Mouse (Mus musculus): ENCODE data around the gene Gm12184. TPM values are rescaled to one million over a fixed set of nuclear protein-coding genes. Genes with fewer than 3 reads are reported as not detected.
"Not testable (repeated sequence)": the region's sequence is repeated elsewhere in the genome, so short reads cannot be mapped to it uniquely, and the experiment has no call there.

Gm12184 gene
- polyA plus RNA-seq, 1 experiment from 2014 or later = 2.3 TPM

DNA sequence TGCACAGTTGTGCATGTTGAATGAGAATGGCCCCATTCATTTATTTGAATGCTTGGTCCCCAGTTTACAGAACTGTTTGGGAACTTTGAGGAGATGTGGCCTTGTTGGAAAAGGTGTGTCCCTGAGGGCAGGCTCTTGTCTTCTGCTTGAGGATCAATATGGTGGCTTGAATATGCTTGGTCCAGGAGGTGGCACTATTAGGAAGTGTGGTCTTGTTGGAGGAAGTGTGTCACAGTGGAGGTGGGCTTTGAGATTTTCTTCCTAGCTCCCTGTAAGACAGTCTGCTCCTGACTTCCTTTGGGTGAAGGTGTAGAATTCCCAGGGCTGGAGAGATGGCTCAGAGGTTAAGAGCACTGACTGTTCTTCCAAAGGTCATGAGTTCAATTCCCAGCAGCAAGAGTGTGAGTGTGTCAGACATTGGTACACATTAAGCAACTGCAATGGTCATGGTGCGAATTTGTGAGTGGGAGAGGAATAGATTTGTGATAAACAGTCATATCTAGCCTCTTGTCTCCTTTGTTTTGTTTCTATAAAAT, 36.4 kb upstream of the Gm12184 start:
- Histone ChIP-seq H3K27me3 (ENCODE audit: poor library complexity, severe bottlenecking) (peaks cover 18% of the 10 kb centered on the region; the same call in 1 of the 2 replicates), H3K9me3 (no peaks in the 10 kb centered on the region), H3K27ac (no peak overlapping the region), H3K4me3 (no peak overlapping the region), H3K36me3 (replicated peaks) (no peaks in the 10 kb centered on the region), H3K4me1 (peaks cover 12% of the 10 kb centered on the region)
- no peak for DNase-seq (ENCODE audit: extremely low spot score, low spot score)
- 88% methylated on average over 1 of the region's 1 CpGs for WGBS

DNA sequence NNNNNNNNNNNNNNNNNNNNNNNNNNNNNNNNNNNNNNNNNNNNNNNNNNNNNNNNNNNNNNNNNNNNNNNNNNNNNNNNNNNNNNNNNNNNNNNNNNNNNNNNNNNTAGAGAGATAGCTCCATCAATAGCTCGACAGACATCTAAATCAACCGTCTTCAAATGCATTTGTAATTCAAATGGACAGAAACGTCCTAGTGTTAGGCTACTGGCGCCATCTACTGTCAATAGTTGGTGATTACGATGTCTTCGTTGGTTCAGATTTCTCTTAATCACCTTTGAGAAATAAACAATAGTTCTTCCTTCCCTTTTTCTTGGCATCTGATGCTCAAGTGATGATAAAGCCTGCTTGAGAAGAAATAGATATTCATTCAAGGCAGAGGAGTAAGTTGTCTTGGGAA, 32.6 kb upstream of the Gm12184 start:
- no peaks in the 10 kb centered on the region for H3K9me3 ChIP-seq
- H3K27ac ChIP-seq = no peak overlapping the region
- H3K4me3 ChIP-seq = peak overlapping the region; percentile 70
- DNase-seq (ENCODE audit: extremely low spot score, low spot score) = no peak
- H3K27me3 ChIP-seq (ENCODE audit: poor library complexity, severe bottlenecking) = peaks cover 25% of the 10 kb centered on the region
- peaks cover 25% of the 10 kb centered on the region for H3K4me1 ChIP-seq
- WGBS = 0% methylated on average over 6 of the region's 6 CpGs
- no peaks in the 10 kb centered on the region for H3K36me3 ChIP-seq (replicated peaks)

DNA sequence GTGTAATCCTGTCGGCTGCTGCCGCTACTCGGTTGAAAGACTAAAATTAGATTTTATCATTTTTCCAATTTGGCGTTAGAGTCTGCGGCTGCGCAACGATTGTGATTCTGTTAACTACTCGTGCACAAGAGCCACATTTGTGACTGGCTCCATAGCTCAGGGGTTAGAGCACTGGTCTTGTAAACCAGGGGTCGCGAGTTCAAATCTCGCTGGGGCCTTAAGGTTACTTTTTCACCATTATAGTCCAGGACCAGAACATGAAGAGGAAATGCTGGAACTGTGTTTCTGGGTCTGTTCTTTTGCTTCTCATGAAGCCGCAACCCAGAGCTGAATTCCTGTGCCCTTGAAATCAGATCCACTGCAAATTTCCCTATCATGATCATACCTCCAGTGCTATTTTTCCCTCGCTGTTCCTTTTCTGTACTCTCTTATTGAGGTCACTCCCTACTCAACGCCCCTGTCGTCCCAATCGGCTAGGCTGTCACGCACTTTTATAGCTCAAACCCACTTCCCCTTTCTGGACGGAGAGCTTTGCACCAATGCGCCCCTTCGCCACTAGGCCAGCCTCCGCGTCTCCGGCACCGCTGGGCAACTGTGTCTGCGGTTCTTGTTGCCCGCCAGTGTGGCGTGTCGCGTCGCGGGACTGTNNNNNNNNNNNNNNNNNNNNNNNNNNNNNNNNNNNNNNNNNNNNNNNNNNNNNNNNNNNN, 27.2 kb upstream of the Gm12184 start:
- Histone ChIP-seq H3K36me3 (replicated peaks) (no peaks in the 10 kb centered on the region), H3K27me3 (ENCODE audit: poor library complexity, severe bottlenecking) (peaks cover 42% of the 10 kb centered on the region), H3K9me3 (peaks cover 8% of the 10 kb centered on the region; the same call in 1 of the 2 replicates), H3K4me1 (peaks cover 32% of the 10 kb centered on the region), H3K27ac (no peak overlapping the region), H3K4me3 (peak overlapping the region; percentile 70)
- peak; percentile 85 for DNase-seq (ENCODE audit: extremely low spot score, low spot score)
- WGBS = under 1% methylated on average over 31 of the region's 31 CpGs

DNA sequence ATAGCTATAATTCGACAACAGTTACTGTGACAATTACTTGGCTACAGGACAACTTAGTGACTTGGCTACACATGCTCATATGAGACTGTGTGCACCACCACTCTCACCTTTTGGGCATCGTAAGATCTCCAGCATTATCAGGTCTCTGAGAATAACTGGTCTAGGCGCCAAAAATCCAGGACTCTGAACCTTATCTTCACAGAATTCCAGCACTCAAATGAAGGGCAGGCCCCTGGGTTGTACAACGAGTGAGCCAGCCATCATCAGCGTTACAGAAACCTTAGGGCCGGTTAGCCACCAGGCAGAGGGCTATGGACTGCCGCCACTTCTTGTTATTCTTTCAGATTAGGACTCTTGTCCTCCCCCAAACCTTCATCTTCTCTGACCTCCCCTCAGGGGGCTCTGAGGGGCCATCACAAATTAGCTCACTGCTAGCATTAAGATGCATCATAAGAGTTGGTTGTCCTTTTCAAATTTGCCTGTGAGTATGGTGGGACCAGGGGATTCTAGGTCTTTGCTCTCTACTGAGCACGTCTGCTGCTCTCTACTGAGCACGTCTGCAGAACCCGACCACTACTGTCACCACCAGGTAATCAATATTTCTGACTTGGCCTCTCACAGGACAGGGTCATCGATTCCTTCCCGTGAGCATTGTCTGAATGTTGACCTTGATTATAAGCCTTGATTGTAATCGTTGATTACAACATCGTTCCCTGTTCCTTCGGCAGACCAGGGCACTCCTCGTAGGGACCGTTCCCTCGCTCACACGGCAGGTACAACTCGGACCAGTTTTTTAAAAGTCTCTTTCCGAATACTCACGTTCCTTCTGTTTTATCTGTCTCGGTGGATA, 26.4 kb upstream of the Gm12184 start:
- Histone ChIP-seq H3K27me3 (ENCODE audit: poor library complexity, severe bottlenecking) (peaks cover 42% of the 10 kb centered on the region), H3K27ac (no peak overlapping the region), H3K9me3 (peaks cover 8% of the 10 kb centered on the region; the same call in 1 of the 2 replicates), H3K4me3 (peak overlapping the region; percentile 70), H3K36me3 (replicated peaks) (no peaks in the 10 kb centered on the region), H3K4me1 (peaks cover 24% of the 10 kb centered on the region)
- WGBS = 8% methylated on average over 23 of the region's 23 CpGs
- DNase-seq (ENCODE audit: extremely low spot score, low spot score) = no peak

DNA sequence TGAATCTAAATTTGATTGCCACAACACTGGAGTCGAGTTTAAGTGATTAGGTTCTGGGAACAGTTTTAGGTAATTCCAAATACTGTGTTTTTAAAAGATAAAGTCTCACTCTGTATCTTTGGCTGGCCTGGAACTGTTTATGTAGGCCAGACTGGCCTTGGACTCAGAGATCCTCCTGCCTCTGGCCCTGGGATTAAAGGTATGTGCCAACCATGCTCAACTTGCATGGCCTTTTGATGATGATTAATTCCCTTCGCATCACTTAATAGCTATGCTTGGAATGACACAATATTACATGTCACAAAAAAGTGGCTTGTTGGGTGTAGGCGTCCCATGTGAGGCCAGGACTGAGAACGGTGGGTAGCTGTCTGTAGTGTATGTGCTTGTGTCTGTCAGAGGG, 25.7 kb upstream of the Gm12184 start:
- Histone ChIP-seq H3K27me3 (ENCODE audit: poor library complexity, severe bottlenecking) (peaks cover 45% of the 10 kb centered on the region), H3K9me3 (peaks cover 8% of the 10 kb centered on the region; the same call in 1 of the 2 replicates), H3K27ac (no peak overlapping the region), H3K36me3 (replicated peaks) (no peaks in the 10 kb centered on the region), H3K4me3 (peak overlapping the region; percentile 70; the same call in 1 of the 2 replicates), H3K4me1 (peaks cover 22% of the 10 kb centered on the region)
- 78% methylated on average over 4 of the region's 4 CpGs for WGBS
- no peak for DNase-seq (ENCODE audit: extremely low spot score, low spot score)

DNA sequence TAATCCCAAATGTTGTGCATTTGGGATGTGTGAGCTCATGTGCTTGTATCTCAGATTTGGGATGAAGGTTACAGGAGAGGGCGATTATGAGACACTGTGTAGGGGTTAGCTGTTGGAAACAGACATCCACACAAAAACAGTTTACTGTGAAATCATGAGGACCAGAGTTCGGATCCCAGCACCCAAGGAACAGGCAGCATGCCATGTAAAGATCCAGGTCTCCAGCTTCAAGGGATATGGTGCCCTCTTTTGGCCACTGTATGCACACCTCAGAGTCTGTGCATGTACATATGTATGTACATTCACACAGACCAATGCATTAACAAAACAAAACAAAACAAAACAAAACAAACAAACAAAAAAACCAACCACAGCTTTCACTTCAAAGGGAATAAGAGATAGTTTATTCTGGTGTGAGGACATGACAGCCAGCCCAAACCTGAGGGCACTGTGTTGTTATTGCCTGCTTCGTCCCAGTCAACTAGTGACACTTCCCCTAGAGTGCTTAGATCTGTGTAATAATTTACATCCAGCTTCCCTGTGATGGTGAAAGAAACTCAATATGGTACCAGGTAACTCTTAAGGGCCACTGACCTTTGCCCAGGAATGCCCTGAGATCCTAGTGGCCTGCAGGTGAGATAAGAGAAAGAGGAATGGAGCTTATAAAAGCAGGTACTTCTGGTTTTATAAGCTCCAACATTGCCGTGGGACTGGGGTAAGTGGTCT, 25.0 kb upstream of the Gm12184 start:
- H3K4me3 ChIP-seq = no peak overlapping the region
- no peaks in the 10 kb centered on the region for H3K36me3 ChIP-seq (replicated peaks)
- H3K27me3 ChIP-seq (ENCODE audit: poor library complexity, severe bottlenecking) = peaks cover 45% of the 10 kb centered on the region
- 77% methylated on average over 4 of the region's 4 CpGs for WGBS
- DNase-seq (ENCODE audit: extremely low spot score, low spot score) = no peak
- peaks cover 8% of the 10 kb centered on the region; the same call in 1 of the 2 replicates for H3K9me3 ChIP-seq
- no peak overlapping the region for H3K27ac ChIP-seq
- peaks cover 22% of the 10 kb centered on the region for H3K4me1 ChIP-seq

DNA sequence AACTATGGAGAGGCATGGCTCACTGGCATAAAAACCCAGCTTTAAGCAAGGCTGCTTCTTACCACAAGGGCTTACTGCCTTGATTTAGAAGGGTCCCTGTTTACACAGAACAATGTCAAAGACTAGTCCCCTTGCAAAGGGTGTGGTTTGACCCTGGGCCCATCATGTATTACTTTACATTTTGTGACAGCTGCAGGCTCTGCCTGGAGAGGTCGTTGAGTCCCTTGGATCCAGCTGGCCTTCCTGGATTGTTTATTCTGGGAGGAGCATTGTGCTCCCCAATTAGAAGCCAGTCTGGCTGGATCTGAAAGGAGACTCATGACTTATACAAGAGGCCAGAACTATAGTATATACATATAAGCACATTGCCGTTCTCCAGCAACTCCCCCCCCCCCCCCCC, 23.8 kb upstream of the Gm12184 start:
- Histone ChIP-seq H3K4me3 (no peak overlapping the region), H3K4me1 (peaks cover 22% of the 10 kb centered on the region), H3K27me3 (ENCODE audit: poor library complexity, severe bottlenecking) (peaks cover 49% of the 10 kb centered on the region), H3K27ac (no peak overlapping the region), H3K9me3 (peaks cover 8% of the 10 kb centered on the region; the same call in 1 of the 2 replicates), H3K36me3 (replicated peaks) (no peaks in the 10 kb centered on the region)
- DNase-seq (ENCODE audit: extremely low spot score, low spot score) = no peak
- 63% methylated on average over 2 of the region's 2 CpGs for WGBS

DNA sequence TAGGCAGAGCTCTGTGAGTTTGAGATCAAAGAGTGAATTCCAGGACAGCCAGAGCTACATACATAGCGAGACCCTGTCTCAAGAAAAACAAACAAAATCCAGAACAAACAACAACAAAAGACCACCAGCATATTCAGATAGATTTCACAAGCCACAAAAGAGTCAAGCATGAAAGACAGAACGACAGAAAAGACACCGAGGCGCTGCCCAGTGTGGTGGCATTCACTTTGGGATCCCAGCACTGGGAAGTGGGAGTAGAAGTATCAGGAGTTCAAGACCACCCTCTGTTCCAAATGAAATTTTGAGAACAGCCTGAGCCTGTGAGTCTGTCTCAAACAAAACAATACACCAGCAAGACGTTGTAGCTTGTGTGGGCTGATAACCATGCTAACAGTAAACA, 20.4 kb upstream of the Gm12184 start:
- Histone ChIP-seq H3K4me1 (no peaks in the 10 kb centered on the region), H3K36me3 (replicated peaks) (no peaks in the 10 kb centered on the region), H3K27me3 (ENCODE audit: poor library complexity, severe bottlenecking) (peaks cover 51% of the 10 kb centered on the region), H3K9me3 (peaks cover 8% of the 10 kb centered on the region; the same call in 1 of the 2 replicates), H3K27ac (no peak overlapping the region), H3K4me3 (no peak overlapping the region)
- DNase-seq (ENCODE audit: extremely low spot score, low spot score) = no peak
- WGBS = 72% methylated on average over 5 of the region's 5 CpGs

DNA sequence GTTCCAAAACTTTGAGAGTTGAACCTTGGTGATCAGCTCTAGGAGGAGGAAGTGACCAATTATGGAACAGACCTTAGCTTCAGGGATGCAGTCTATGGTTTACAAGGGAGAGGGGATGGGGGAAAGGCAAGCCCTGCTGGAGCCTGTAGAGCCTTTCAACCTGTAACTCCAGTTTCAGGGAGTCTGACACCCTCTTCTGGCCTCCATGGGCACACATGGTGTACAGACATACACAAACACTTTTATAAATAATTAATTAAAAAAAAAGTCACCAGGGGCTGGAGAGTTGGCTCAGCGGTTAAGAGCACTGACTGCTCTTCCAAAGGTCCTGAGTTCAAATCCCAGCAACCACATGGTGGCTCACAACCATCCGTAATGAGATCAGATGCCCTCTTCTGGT, 19.9 kb upstream of the Gm12184 start:
- not testable (repeated sequence) for H3K4me1 ChIP-seq; H3K4me3 ChIP-seq; H3K9me3 ChIP-seq; H3K27ac ChIP-seq; H3K36me3 ChIP-seq (replicated peaks); DNase-seq (ENCODE audit: extremely low spot score, low spot score)
- peaks cover 51% of the 10 kb centered on the region for H3K27me3 ChIP-seq (ENCODE audit: poor library complexity, severe bottlenecking)
- WGBS = 71% methylated on average over 2 of the region's 2 CpGs

DNA sequence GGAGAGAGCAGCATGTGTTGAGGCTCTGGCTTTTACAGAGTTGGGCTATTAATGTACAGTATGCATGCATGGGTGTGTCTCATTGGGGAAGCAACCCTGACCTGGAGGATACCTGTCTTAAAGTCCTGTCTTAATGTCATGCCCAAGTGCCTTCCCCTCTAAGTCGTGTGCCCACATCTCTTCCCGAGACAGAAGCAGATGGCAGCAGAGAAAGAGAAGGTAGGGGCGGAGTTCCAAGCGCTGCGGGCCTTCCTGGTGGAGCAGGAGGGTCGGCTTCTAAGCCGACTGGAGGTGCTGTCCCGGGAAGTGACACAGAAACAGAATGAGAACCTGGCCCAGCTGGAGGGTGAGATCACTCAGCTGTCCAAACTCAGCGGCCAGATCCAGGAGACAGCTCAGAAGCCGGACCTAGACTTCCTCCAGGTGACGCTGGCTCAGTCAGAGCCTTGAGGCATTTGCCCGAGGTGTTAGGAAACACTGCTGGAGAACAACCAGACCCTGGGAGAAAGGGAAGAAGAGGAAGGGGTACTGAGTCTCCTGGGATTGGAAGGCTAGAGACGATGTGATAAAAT, 18.9 kb upstream of the Gm12184 start:
- no peaks in the 10 kb centered on the region for H3K9me3 ChIP-seq
- WGBS = 41% methylated on average over 13 of the region's 13 CpGs
- H3K4me1 ChIP-seq = no peaks in the 10 kb centered on the region
- H3K27ac ChIP-seq = no peak overlapping the region
- H3K36me3 ChIP-seq (replicated peaks) = no peaks in the 10 kb centered on the region
- no peak overlapping the region for H3K4me3 ChIP-seq
- peaks cover 47% of the 10 kb centered on the region for H3K27me3 ChIP-seq (ENCODE audit: poor library complexity, severe bottlenecking)
- DNase-seq (ENCODE audit: extremely low spot score, low spot score) = no peak

DNA sequence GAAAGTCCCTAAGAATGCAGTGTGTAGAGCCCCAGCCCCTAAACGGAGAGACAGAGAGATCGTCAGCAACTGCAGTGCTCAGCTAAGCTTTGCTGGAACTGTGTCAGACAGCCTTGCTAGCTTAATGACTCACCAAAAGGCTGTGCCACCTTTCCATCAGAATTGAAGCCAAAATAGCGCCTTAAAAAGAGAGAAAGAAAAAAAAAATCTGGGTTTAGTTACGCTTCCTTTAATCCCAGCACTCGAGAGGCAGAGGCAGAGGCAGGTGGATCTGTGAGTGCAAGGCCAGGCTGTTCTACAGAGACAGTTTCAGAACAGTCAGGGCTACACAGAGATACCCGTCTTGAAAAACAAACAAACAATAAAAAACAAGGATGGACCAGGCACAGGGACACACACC, 17.9 kb upstream of the Gm12184 start:
- Histone ChIP-seq H3K36me3 (replicated peaks) (no peaks in the 10 kb centered on the region), H3K4me1 (no peaks in the 10 kb centered on the region), H3K27me3 (ENCODE audit: poor library complexity, severe bottlenecking) (peaks cover 47% of the 10 kb centered on the region), H3K27ac (no peak overlapping the region), H3K9me3 (no peaks in the 10 kb centered on the region), H3K4me3 (no peak overlapping the region)
- WGBS = 62% methylated on average over 6 of the region's 6 CpGs
- DNase-seq (ENCODE audit: extremely low spot score, low spot score) = no peak

DNA sequence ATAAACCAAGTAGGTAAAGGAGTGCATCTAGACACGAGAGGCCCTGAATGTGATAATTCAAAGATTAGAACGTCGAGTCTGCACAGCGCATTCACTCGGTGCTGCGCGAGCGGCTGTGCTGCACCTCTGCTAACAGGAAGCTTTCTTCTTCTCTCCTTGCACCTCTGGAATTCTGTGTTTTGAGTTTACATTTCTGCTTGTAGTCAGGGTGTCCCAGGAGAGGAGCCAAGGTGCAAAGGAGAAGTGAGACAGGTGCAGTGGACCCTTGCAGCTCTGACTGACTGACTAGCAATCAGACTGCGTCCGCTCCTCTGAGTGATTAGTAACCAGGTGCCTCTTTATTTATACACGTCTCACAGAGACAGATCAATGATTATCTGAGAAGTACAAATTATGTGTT, 16.7 kb upstream of the Gm12184 start:
- no peak for DNase-seq (ENCODE audit: extremely low spot score, low spot score)
- WGBS = 85% methylated on average over 11 of the region's 11 CpGs

More for the DNA sequence above, 16.7 kb upstream of the Gm12184 start:
- Histone ChIP-seq H3K27me3 (ENCODE audit: poor library complexity, severe bottlenecking) (peaks cover 47% of the 10 kb centered on the region), H3K4me1 (peaks cover 6% of the 10 kb centered on the region), H3K4me3 (no peak overlapping the region), H3K9me3 (no peaks in the 10 kb centered on the region), H3K36me3 (replicated peaks) (no peaks in the 10 kb centered on the region), H3K27ac (no peak overlapping the region)

All from forebrain, embryonic 10.5 days (tissue).